ENCODE assay signal across 26 mouse cellular contexts in the genomic region with DNA sequence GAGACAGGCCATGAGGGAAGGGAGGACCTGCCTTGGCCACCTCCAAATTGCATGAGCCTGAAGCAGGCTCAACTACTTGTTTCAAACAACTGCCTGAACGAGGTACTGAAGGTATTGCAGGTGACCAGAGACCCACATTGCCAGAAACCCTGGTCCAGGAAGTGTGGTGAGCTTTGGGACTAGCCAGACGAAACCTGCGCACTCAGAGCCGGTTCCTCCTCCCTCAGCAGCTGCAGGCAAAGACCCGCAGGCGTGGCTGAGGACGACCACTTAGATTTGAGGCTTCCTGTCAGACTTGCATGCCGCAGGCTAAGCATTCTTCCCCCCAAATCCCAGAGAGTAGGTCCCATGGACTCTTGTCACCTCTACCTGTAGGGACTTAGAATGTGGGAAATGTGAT. TPM values are rescaled to one million over a fixed set of nuclear protein-coding genes. Genes with fewer than 3 reads are reported as not detected.
DNase-seq lines count a peak whose midpoint lies in the region; ATAC-seq lines count a peak whose summit lies in the region.
"Had no signal": no experiment of that assay in that cellular context is flagged by ENCODE, and none has a peak within 500 bp of the region (broad histone marks: within the 10 kb centered on the region; RNA-seq: fewer than 3 reads in every experiment).

No protein-coding gene starts in this region.

- H3K4me2 ChIP-seq in midbrain, embryonic 15.5 days: no peak overlapping the region
- H3K4me2 ChIP-seq: embryonic facial prominence, embryonic 12.5 days; forebrain, embryonic 13.5 days; heart, embryonic 13.5 days; hindbrain, embryonic 15.5 days; limb, embryonic 15.5 days; neural tube, embryonic 15.5 days had no signal

- H3K4me1 ChIP-seq in embryonic facial prominence, embryonic 10.5 days: peaks cover 58% of the 10 kb centered on the region
- peaks cover 16% of the 10 kb centered on the region for H3K4me1 ChIP-seq in midbrain, embryonic 15.5 days

- H3K9me3 ChIP-seq in embryonic facial prominence, embryonic 10.5 days: no peaks in the 10 kb centered on the region
- no peaks in the 10 kb centered on the region for H3K9me3 ChIP-seq in midbrain, embryonic 15.5 days
- H3K9me3 ChIP-seq: embryonic facial prominence, embryonic 12.5 days; forebrain, embryonic 13.5 days; G1E; heart, embryonic 13.5 days; hindbrain, embryonic 15.5 days; limb, embryonic 15.5 days; neural tube, embryonic 15.5 days had no signal

- WGBS in embryonic facial prominence, embryonic 10.5 days: 42% methylated on average over 8 of the region's 8 CpGs
- 58% methylated on average over 8 of the region's 8 CpGs for WGBS in midbrain, embryonic 15.5 days

- H3K36me3 ChIP-seq in embryonic facial prominence, embryonic 10.5 days (replicated peaks): no peaks in the 10 kb centered on the region
- H3K36me3 ChIP-seq in midbrain, embryonic 15.5 days (replicated peaks): no peaks in the 10 kb centered on the region
- H3K36me3 ChIP-seq: embryonic facial prominence, embryonic 12.5 days; G1E; heart, embryonic 13.5 days; hindbrain, embryonic 15.5 days; limb, embryonic 15.5 days; neural tube, embryonic 15.5 days had no signal

- peaks cover 92% of the 10 kb centered on the region for H3K27me3 ChIP-seq in embryonic facial prominence, embryonic 10.5 days (replicated peaks; ENCODE audit: low read depth, poor library complexity, severe bottlenecking)
- peaks cover 42% of the 10 kb centered on the region for H3K27me3 ChIP-seq in midbrain, embryonic 15.5 days (replicated peaks)
- H3K27me3 ChIP-seq: embryonic facial prominence, embryonic 12.5 days had no signal

- 0 out of 2 replicates have a peak overlapping the region, but pooled peaks have one; percentile 15 for H3K27ac ChIP-seq in embryonic facial prominence, embryonic 10.5 days (replicated peaks)
- H3K27ac ChIP-seq in midbrain, embryonic 15.5 days: no peak overlapping the region
- H3K27ac ChIP-seq: embryonic facial prominence, embryonic 12.5 days; forebrain, embryonic 13.5 days; heart, embryonic 13.5 days; hindbrain, embryonic 15.5 days; kidney, postnatal 0 days; limb, embryonic 15.5 days; neural tube, embryonic 15.5 days had no signal

- no peak for ATAC-seq in midbrain, embryonic 15.5 days (replicated peaks)
- ATAC-seq: forebrain, embryonic 13.5 days; intestine, postnatal 0 days; lung, postnatal 0 days had no signal

- H3K4me3 ChIP-seq in embryonic facial prominence, embryonic 10.5 days: no peak overlapping the region
- no peak overlapping the region for H3K4me3 ChIP-seq in midbrain, embryonic 15.5 days
- H3K4me3 ChIP-seq: embryonic facial prominence, embryonic 12.5 days; erythroblast, embryonic 14.5 days; forebrain, embryonic 13.5 days; heart, embryonic 13.5 days; hindbrain, embryonic 15.5 days; limb, embryonic 15.5 days; neural tube, embryonic 15.5 days had no signal

- H3K9ac ChIP-seq in midbrain, embryonic 15.5 days: no peak overlapping the region
- H3K9ac ChIP-seq: embryonic facial prominence, embryonic 12.5 days; forebrain, embryonic 13.5 days; heart, embryonic 13.5 days; hindbrain, embryonic 15.5 days; limb, embryonic 15.5 days; neural tube, embryonic 15.5 days had no signal

- peak; percentile 5 for DNase-seq in spleen, adult 12 weeks (ENCODE audit: low spot score)
- DNase-seq in spleen, postnatal 4 days (ENCODE audit: low spot score in 2 of 2): no peak
- peak; percentile 35 to 38 for DNase-seq in B cell, adult 2 months
- DNase-seq in embryonic facial prominence, embryonic 10.5 days (ENCODE audit: low spot score): no peak
- peak; percentile 33 for DNase-seq in thymus, postnatal 25 days
- DNase-seq in layer of hippocampus, postnatal 10 days (ENCODE audit: low spot score in 2 of 2): no peak
- DNase-seq in adipocyte (ENCODE audit: low spot score): no peak
- DNase-seq: heart, adult 18-20 months; layer of hippocampus, postnatal 36 days; midbrain, embryonic 14.5 days; right cerebral cortex, postnatal 25 days had no signal

RNA-seq across cellular contexts. Expression of gene Cpn2, which starts 33.2 kb away (rescaled TPM):
- polyA plus RNA-seq in embryonic facial prominence, embryonic 10.5 days (2016; fragmentation: Nextera tagmentation; extraction: Ambion mirVana): not detected in 2 replicates
- not detected in 2 replicates for polyA plus RNA-seq in midbrain, embryonic 15.5 days (2015; fragmentation: Nextera tagmentation; extraction: Ambion mirVana)
- not detected for total RNA-seq in layer of hippocampus, postnatal 10 days (2021)
- total RNA-seq: layer of hippocampus, postnatal 36 days; left cerebral cortex, postnatal 36 days had no signal
- polyA plus RNA-seq: embryonic facial prominence, embryonic 12.5 days; forebrain, embryonic 13.5 days; frontal cortex, adult 2 months; G1E; heart, embryonic 13.5 days; hindbrain, embryonic 15.5 days; kidney, postnatal 0 days; limb, embryonic 15.5 days; midbrain, embryonic 14.5 days; neural tube, embryonic 15.5 days; stomach, embryonic 14.5 days had no signal

RNA-seq across cellular contexts. Expression of gene Lrrc15, which starts 49.0 kb away (rescaled TPM):
- polyA plus RNA-seq in embryonic facial prominence, embryonic 10.5 days (2016; fragmentation: Nextera tagmentation; extraction: Ambion mirVana): 0.18 and 0.66 TPM in 2 replicates
- polyA plus RNA-seq in midbrain, embryonic 15.5 days (2015; fragmentation: Nextera tagmentation; extraction: Ambion mirVana): 0.22 and 0.24 TPM in 2 replicates
- total RNA-seq in layer of hippocampus, postnatal 10 days (2021): under 1 TPM; 0.13 to 0.16 TPM
- total RNA-seq: left cerebral cortex, postnatal 36 days had no signal
- polyA plus RNA-seq: erythroblast, embryonic 14.5 days; frontal cortex, adult 2 months; G1E had no signal

Comparison
In these comparisons a context has a peak if more than half of its experiments do, and no peak if none do; other contexts are left out.
1. DNase-seq: peak in spleen, adult 12 weeks (single experiment), B cell, adult 2 months (2 of 2) and thymus, postnatal 25 days (single experiment); none in spleen, postnatal 4 days (0 of 2), embryonic facial prominence, embryonic 10.5 days (single experiment), layer of hippocampus, postnatal 10 days (0 of 2) and adipocyte (single experiment).